Mouse (Mus musculus) adrenal gland (tissue): ENCODE measurements around the gene Bard1.

Source experiments
- intact Hi-C: fragments of 180-260 bp; cut with DNase I; formaldehyde crosslinking; loops from one replicate; pipeline ENCODE4 v1.15.1; 2025
- long read RNA-seq, 2 experiments: library from polyadenylated mRNA; unstranded; transcript quantifications; one replicate each; pipeline ENCODE4 v2.0.0; 2020; ENCODE audit warnings: borderline replicate concordance in 1 of 2; ENCODE audit not compliant: insufficient replicate concordance in 1 of 2

Bard1 gene
- long read RNA-seq, experiment 1, result 0 reads
- long read RNA-seq, experiment 2, result 0 reads

GRCm38 (mm10) chr1:71102344-71103173, at the start of gene Bard1:
Gene Bard1 (minus strand): TSS chr1:71103146.
- intact Hi-C loops, result no loop called here

- intact Hi-C loops, result no loop called here
Observed at GRCm38 (mm10) chr1:71127171-71127570, 24.2 kb upstream of the Bard1 start.

GRCm38 (mm10) chr1:71118511-71118910, 15.6 kb upstream of the Bard1 start:
- intact Hi-C loops, result no loop called here

GRCm38 (mm10) chr1:71117253-71117652, 14.3 kb upstream of the Bard1 start:
- intact Hi-C loops, result no loop called here

- intact Hi-C loops, result no loop called here
Observed at GRCm38 (mm10) chr1:71115781-71116180, 12.8 kb upstream of the Bard1 start.

GRCm38 (mm10) chr1:71109858-71110257, 6.9 kb upstream of the Bard1 start:
- intact Hi-C loops, result no loop called here

GRCm38 (mm10) chr1:71106127-71106526, 3.2 kb upstream of the Bard1 start:
- intact Hi-C loops, result no loop called here

GRCm38 (mm10) chr1:71105724-71106123, 2.8 kb upstream of the Bard1 start:
- intact Hi-C loops, result no loop called here

- intact Hi-C loops, result no loop called here
Observed at GRCm38 (mm10) chr1:71103174-71103864, 373 bp upstream of the Bard1 start.

GRCm38 (mm10) chr1:71101369-71101970, 1.5 kb downstream of the Bard1 start:
- intact Hi-C loops, result no loop called here

GRCm38 (mm10) chr1:71100591-71101368, 2.2 kb downstream of the Bard1 start:
- intact Hi-C loops, result no loop called here

GRCm38 (mm10) chr1:71099945-71100515, 2.9 kb downstream of the Bard1 start:
- intact Hi-C loops, result no loop called here

- intact Hi-C loops, result no loop called here
Observed at GRCm38 (mm10) chr1:71096031-71096430, 6.9 kb downstream of the Bard1 start.

GRCm38 (mm10) chr1:71095211-71095805, 7.6 kb downstream of the Bard1 start:
- intact Hi-C loops, result no loop called here

- intact Hi-C loops, result no loop called here
Observed at GRCm38 (mm10) chr1:71075651-71076050, 27.3 kb downstream of the Bard1 start.

GRCm38 (mm10) chr1:71070771-71071170, 32.2 kb downstream of the Bard1 start:
- intact Hi-C loops, result no loop called here

GRCm38 (mm10) chr1:71068728-71069304, 34.1 kb downstream of the Bard1 start:
- intact Hi-C loops, result no loop called here

- intact Hi-C loops, result no loop called here
Observed at GRCm38 (mm10) chr1:71063885-71064492, 39.0 kb downstream of the Bard1 start.

GRCm38 (mm10) chr1:71056143-71056542, 46.8 kb downstream of the Bard1 start:
- intact Hi-C loops, result no loop called here

GRCm38 (mm10) chr1:71055454-71055853, 47.5 kb downstream of the Bard1 start:
- intact Hi-C loops, result no loop called here
